Mouse (Mus musculus) B cell, adult 62 days (primary cell): ENCODE results near the gene Gm10300. TPM values are rescaled to one million over a fixed set of nuclear protein-coding genes. Genes with fewer than 3 reads are reported as not detected.

Source experiments
- total RNA-seq: library from RNA; stranded (reverse); gene quantifications from 4 replicates; pipeline ENCODE4 v1.2.4, GENCODE M21; 2023

The Gm10300 gene
- 0.33 to 0.58 TPM in 2 of 4 replicates, not detected in the others for total RNA-seq

GRCm38 (mm10) chr4:132074077-132074932 lies at the start of gene Gm10300:
Gm10300 (plus strand) TSS chr4:132074697.

GRCm38 (mm10) chr4:132074933-132075769 lies 654 bp downstream of the Gm10300 start, which contains the start of gene Epb41:
Epb41 (minus strand) TSS chr4:132075321.

Other genes with a start within 250 kb of the Gm10300 start
- gene Ptpru, start 236.4 kb upstream of the Gm10300 start, total RNA-seq, result 0.57 to 1.6 TPM (median 0.65 TPM) in 4 replicates
- 21.2 to 27.5 TPM (median 23.9 TPM) in 4 replicates for gene Mecr, start 231.2 kb upstream of the Gm10300 start, total RNA-seq
- 78.4 to 97.9 TPM (median 87.1 TPM) in 4 replicates for gene Srsf4, start 201.1 kb upstream of the Gm10300 start, total RNA-seq
- not detected in 4 replicates for gene Tmem200b, start 152.9 kb upstream of the Gm10300 start, total RNA-seq
- gene Epb41, start 624 bp downstream of the Gm10300 start, total RNA-seq, result 73.5 to 77.8 TPM (median 75.5 TPM) in 4 replicates
- gene Oprd1, start 69.8 kb downstream of the Gm10300 start, total RNA-seq, result not detected in 4 replicates
- 81.5 to 86.0 TPM (median 84.6 TPM) in 4 replicates for gene Ythdf2, start 137.6 kb downstream of the Gm10300 start, total RNA-seq
- gene Gmeb1, start 186.9 kb downstream of the Gm10300 start, total RNA-seq, result 38.8 to 44.4 TPM (median 39.9 TPM) in 4 replicates
- 30.3 to 34.3 TPM (median 32.2 TPM) in 4 replicates for gene Taf12, start 199.7 kb downstream of the Gm10300 start, total RNA-seq
- gene Rab42, start 228.7 kb downstream of the Gm10300 start, total RNA-seq, result not detected in 4 replicates